In genomic region chr10:8792412-8792811, GRCm38 (mm10) we compare ENCODE assay signal across 9 mouse cellular contexts.
DNase-seq lines count a peak whose midpoint lies in the region; ATAC-seq and TF ChIP-seq lines count a peak whose summit lies in the region.
"Had no signal": no experiment of that assay in that cellular context is flagged by ENCODE, and none has a peak within 500 bp of the region (broad histone marks: within the 10 kb centered on the region; RNA-seq: fewer than 3 reads in every experiment).

No protein-coding gene starts in this region.

- 36% methylated on average over 5 of the region's 5 CpGs for WGBS in kidney, adult 2 months
- 56% methylated on average over 5 of the region's 5 CpGs for WGBS in liver, embryonic 13.5 days (ENCODE audit: insufficient replicate concordance)
- 77% methylated on average over 5 of the region's 5 CpGs for WGBS in neural tube, embryonic 12.5 days

- peak; percentile 60 for DNase-seq in ovary, postnatal 36 days (ENCODE audit: low spot score)
- no peak for DNase-seq in ovary, adult 18-20 months (ENCODE audit: low spot score)
- DNase-seq in cerebellum, postnatal 10 days: peak; percentile 82 to 87
- peak; percentile 22 to 33 for DNase-seq in gastrocnemius, adult 8-10 months (ENCODE audit: low spot score in 2 of 2)
- DNase-seq in kidney, adult 2 months: peak; percentile 80
- peak; percentile 22 for DNase-seq in liver, embryonic 13.5 days

- H3K27me3 ChIP-seq in kidney, adult 2 months (replicated peaks; ENCODE audit: control insufficient read depth, insufficient read depth, low read length): no peaks in the 10 kb centered on the region
- H3K27me3 ChIP-seq in liver, embryonic 13.5 days: no peaks in the 10 kb centered on the region
- H3K27me3 ChIP-seq in neural tube, embryonic 12.5 days (replicated peaks): no peaks in the 10 kb centered on the region
- H3K27me3 ChIP-seq: megakaryocyte, embryonic 14.5 days had no signal

- no peak overlapping the region for H3K4me3 ChIP-seq in kidney, adult 2 months (ENCODE audit: insufficient read depth, low read depth, low read length)
- H3K4me3 ChIP-seq in liver, embryonic 13.5 days (replicated peaks): no peak overlapping the region
- no peak overlapping the region for H3K4me3 ChIP-seq in neural tube, embryonic 12.5 days
- H3K4me3 ChIP-seq: megakaryocyte, embryonic 14.5 days had no signal

- no peaks in the 10 kb centered on the region for H3K9me3 ChIP-seq in liver, embryonic 13.5 days (replicated peaks)
- H3K9me3 ChIP-seq in neural tube, embryonic 12.5 days: no peaks in the 10 kb centered on the region
- H3K9me3 ChIP-seq: megakaryocyte, embryonic 14.5 days had no signal

- TF ChIP-seq CTCF in kidney, adult 2 months (conservative IDR thresholded peaks at IDR 0.05; ENCODE audit: insufficient read depth, insufficient read length, low read depth, low read length): peak; percentile 63

- H3K36me3 ChIP-seq in kidney, adult 2 months (ENCODE audit: control insufficient read depth, insufficient read depth, low read length): no peaks in the 10 kb centered on the region
- no peaks in the 10 kb centered on the region for H3K36me3 ChIP-seq in liver, embryonic 13.5 days
- no peaks in the 10 kb centered on the region for H3K36me3 ChIP-seq in neural tube, embryonic 12.5 days

- peaks cover 3% of the 10 kb centered on the region; the same call in 1 of the 2 replicates for H3K4me1 ChIP-seq in kidney, adult 2 months (ENCODE audit: control insufficient read depth, insufficient read depth, low read length)
- no peaks in the 10 kb centered on the region; the same call in 1 of the 2 replicates for H3K4me1 ChIP-seq in liver, embryonic 13.5 days (replicated peaks)
- peaks cover 5% of the 10 kb centered on the region for H3K4me1 ChIP-seq in neural tube, embryonic 12.5 days
- H3K4me1 ChIP-seq: megakaryocyte, embryonic 14.5 days had no signal

- no peak for ATAC-seq in liver, embryonic 13.5 days (ENCODE audit: low read depth)
- ATAC-seq in neural tube, embryonic 12.5 days (ENCODE audit: low FRiP score, low read depth): peak; percentile 49
- ATAC-seq in inflammation-experienced regulatory T-cells, adult 6 months: no peak

- no peak overlapping the region for H3K9ac ChIP-seq in liver, embryonic 13.5 days
- H3K9ac ChIP-seq in neural tube, embryonic 12.5 days: no peak overlapping the region

- no peak overlapping the region for H3K4me2 ChIP-seq in liver, embryonic 13.5 days
- no peak overlapping the region for H3K4me2 ChIP-seq in neural tube, embryonic 12.5 days (replicated peaks)

- H3K27ac ChIP-seq in kidney, adult 2 months (ENCODE audit: insufficient read depth, low read depth, low read length): no peak overlapping the region
- H3K27ac ChIP-seq in liver, embryonic 13.5 days: no peak overlapping the region
- H3K27ac ChIP-seq in neural tube, embryonic 12.5 days: no peak overlapping the region

- no peak for TF ChIP-seq POLR2A in kidney, adult 2 months (IDR thresholded peaks at IDR 0.05; ENCODE audit: low read depth, low read length)
